Mouse (Mus musculus) liver, embryonic 12.5 days (tissue): ENCODE data around the gene Fam227a. TPM values are rescaled to one million over a fixed set of nuclear protein-coding genes. Genes with fewer than 3 reads are reported as not detected.

ENCODE experiments used
- ATAC-seq: fragments of 200-750 bp; cut with Nextera tagmentation; 2 replicates; pipeline ENCODE4 v1.8.0; 2017; ENCODE audit warnings: moderate number of reproducible peaks, mild to moderate bottlenecking, moderate library complexity
- H3K27ac ChIP-seq: fragments of 300-500 bp; sonication (generic); 2 replicates; pipeline ENCODE4 v1.5.1; 2016; ENCODE audit warnings: mild to moderate bottlenecking
- H3K27me3 ChIP-seq: fragments of 300-500 bp; sonication (generic); replicated peaks from 2 replicates; pipeline ENCODE4 v1.6.1; 2016; ENCODE audit warnings: mild to moderate bottlenecking, moderate library complexity
- H3K36me3 ChIP-seq: fragments of 300-500 bp; sonication (generic); 2 replicates; pipeline ENCODE4 v1.6.1; 2016; ENCODE audit warnings: mild to moderate bottlenecking, moderate library complexity
- H3K4me1 ChIP-seq: fragments of 300-500 bp; sonication (generic); 2 replicates; pipeline ENCODE4 v1.6.1; 2016
- H3K4me2 ChIP-seq: fragments of 300-500 bp; sonication (generic); 2 replicates; pipeline ENCODE4 v1.6.1; 2016; ENCODE audit warnings: mild to moderate bottlenecking, moderate library complexity
- H3K4me3 ChIP-seq: fragments of 300-500 bp; sonication (generic); 2 replicates; pipeline ENCODE4 v1.5.1; 2016; ENCODE audit warnings: mild to moderate bottlenecking, moderate library complexity
- H3K9ac ChIP-seq: fragments of 300-500 bp; sonication (generic); 2 replicates; pipeline ENCODE4 v1.6.1; 2016; ENCODE audit warnings: mild to moderate bottlenecking, moderate library complexity
- H3K9me3 ChIP-seq: fragments of 300-500 bp; sonication (generic); replicated peaks from 2 replicates; pipeline ENCODE4 v1.6.1; 2016; ENCODE audit warnings: mild to moderate bottlenecking, moderate library complexity
- whole genome bisulfite sequencing: fragments of 180-500 bp; shearing (Covaris S2); methylation state at CpG from one replicate; pipeline ENCODE4 v1.1.7; 2016; ENCODE audit not compliant: insufficient replicate concordance; 5-methylcytosine and 5-hydroxymethylcytosine counted together
- polyA plus RNA-seq: library from polyadenylated mRNA; unstranded; fragments of >200 nt; fragmentation: Nextera tagmentation; extraction: Ambion mirVana; gene quantifications from 2 replicates; pipeline ENCODE4 v1.2.1, GENCODE M21; 2016

Gene Fam227a
- polyA plus RNA-seq: 0.20 and 0.37 TPM in 2 replicates

DNA sequence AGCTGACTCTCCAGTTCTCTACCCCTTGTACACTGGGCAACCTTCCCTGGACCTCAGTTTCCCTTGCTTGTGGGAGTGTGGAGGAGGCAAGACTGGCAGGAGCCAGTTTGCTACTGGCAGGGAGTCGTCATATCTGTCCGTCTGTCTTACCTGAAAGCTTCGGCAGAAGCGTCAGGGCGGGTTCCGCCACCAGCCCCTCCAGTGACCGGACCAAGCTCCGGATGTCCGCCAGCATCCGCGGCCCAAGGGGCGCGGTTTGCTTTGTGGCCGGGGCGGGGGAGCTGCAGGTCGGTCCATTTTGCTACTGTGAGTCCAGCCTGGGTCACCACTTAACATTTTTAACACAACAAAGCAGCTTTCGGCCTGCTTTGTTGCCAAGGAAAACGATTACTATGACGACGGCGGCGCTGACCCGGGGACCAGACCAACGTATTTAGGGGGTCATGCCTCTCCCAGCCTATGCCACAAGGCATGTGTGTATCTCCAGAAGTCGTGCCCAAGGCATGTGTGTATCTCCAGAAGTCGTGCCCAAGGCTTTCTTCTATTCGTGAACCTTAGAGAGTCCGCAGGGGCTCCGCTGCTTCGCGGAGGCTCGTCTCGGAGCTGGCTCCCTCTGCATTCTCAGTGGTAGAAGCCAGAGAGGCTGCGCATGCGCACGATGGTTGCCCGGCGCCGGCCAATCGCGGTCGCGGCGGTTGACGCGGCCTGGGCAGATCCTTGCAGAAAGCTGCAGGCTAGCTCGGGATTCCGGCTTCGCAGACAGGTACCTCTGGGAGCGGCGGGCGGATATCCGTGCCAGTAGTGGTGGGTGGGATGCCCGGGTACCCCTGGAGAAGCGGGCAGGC is at the start of gene Fam227a, which contains the start of gene Cby1:
Gene Fam227a, minus strand, starts transcription at position 426 of the 845 bp plus-strand sequence.
Gene Cby1, plus strand, starts transcription at position 669 of the 845 bp plus-strand sequence.
- H3K4me1 ChIP-seq: peaks cover 20% of the 10 kb centered on the region
- H3K27ac ChIP-seq: peak within 1 kb of the TSS; percentile 83
- peaks cover 8% of the 10 kb centered on the region; the same call in 1 of the 2 replicates for H3K36me3 ChIP-seq
- ATAC-seq: peak; percentile 85
- H3K9ac ChIP-seq: peak within 1 kb of the TSS; percentile 80
- WGBS: under 1% methylated on average over 55 of the region's 55 CpGs
- peak within 1 kb of the TSS; percentile 95 for H3K4me2 ChIP-seq
- no peaks in the 10 kb centered on the region for H3K27me3 ChIP-seq
- H3K9me3 ChIP-seq: 0 out of 2 replicates have a peak, but pooled peaks cover 5% of the 10 kb centered on the region
- peak within 1 kb of the TSS; percentile 77 for H3K4me3 ChIP-seq

DNA sequence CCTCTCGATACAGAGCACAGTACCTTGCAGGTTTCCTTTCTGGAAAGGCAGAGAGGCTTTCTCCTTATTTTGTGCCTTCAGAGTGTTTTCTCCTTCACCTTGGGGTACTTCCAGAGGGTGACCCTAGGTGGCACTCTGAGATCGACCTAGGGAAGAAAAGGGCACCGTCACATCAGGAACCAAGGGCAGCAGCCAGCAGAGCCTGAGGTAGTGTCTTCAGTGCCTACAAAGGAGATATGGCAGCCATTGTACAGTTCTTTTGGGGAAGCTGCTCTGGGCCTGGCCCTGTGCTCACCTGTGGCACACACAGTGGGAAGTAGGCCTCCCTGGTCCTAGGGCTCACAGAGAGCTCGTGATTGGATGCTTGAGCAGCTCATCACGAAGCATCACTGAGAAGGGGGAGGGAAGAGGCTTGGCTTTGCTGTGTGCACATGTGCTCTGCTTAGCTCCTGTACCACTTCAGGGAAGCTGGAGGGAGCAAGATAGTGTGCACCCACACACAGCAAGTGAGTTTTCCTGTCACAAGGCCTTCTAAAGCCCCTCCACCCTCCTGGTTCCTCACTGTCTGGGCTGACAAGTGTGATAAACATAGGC is 49.6 kb upstream of the Fam227a start:
- peaks cover 75% of the 10 kb centered on the region for H3K36me3 ChIP-seq
- 82% methylated on average over 5 of the region's 5 CpGs for WGBS
- no peak overlapping the region for H3K4me3 ChIP-seq
- no peak overlapping the region for H3K27ac ChIP-seq
- H3K9ac ChIP-seq: no peak overlapping the region
- no peak overlapping the region for H3K4me2 ChIP-seq
- H3K27me3 ChIP-seq: no peaks in the 10 kb centered on the region
- no peaks in the 10 kb centered on the region for H3K9me3 ChIP-seq
- no peak for ATAC-seq
- H3K4me1 ChIP-seq: peaks cover under 1% of the 10 kb centered on the region; the same call in 1 of the 2 replicates

GRCm38 (mm10) chr15:79706603-79707214 is 48.0 kb upstream of the Fam227a start:
- H3K27me3 ChIP-seq: no peaks in the 10 kb centered on the region
- H3K9me3 ChIP-seq: no peaks in the 10 kb centered on the region
- no peak for ATAC-seq
- H3K9ac ChIP-seq: no peak overlapping the region
- no peak overlapping the region for H3K27ac ChIP-seq
- WGBS: 83% methylated on average over 17 of the region's 17 CpGs
- peaks cover 58% of the 10 kb centered on the region for H3K36me3 ChIP-seq
- no peak overlapping the region for H3K4me3 ChIP-seq
- no peak overlapping the region for H3K4me2 ChIP-seq
- no peaks in the 10 kb centered on the region for H3K4me1 ChIP-seq

DNA sequence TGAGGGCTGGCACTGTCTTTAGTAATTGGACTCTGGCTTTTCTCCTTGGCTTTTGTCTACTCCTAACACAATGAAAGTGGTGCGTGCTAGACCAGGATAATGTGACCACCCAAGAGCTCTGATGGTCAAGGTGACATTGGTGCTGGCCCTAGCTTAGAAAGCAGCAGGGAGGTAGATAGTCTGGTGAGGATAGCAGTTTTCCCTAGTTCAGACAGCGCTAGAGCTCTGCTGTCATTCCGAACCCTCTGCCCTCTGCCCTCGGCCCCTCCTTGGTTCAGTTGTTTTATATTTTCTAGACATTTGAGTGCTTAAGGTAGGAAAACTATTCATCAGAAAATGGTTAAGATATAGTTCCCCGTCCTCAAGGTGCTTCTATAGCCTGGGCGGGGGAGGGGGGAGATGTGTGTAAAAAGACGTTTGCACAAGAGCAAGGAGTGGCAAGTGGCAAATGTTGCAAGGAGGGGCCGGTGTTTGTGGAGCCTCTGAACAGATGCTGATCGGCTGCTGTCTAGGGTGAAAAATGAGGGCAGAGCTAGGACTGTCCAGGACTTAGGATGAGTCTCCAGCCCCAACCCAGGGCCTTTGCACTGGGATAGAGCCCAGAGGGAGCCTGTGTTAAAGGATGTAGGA is 38.9 kb upstream of the Fam227a start:
- ATAC-seq: no peak
- peaks cover 66% of the 10 kb centered on the region for H3K4me1 ChIP-seq
- H3K36me3 ChIP-seq: peaks cover 48% of the 10 kb centered on the region
- H3K4me2 ChIP-seq: peak overlapping the region; percentile 85; the same call in 1 of the 2 replicates
- H3K9me3 ChIP-seq: no peaks in the 10 kb centered on the region
- no peaks in the 10 kb centered on the region for H3K27me3 ChIP-seq
- no peak overlapping the region for H3K9ac ChIP-seq
- 69% methylated on average over 9 of the region's 9 CpGs for WGBS
- peak overlapping the region; percentile 95 for H3K27ac ChIP-seq
- no peak overlapping the region for H3K4me3 ChIP-seq

GRCm38 (mm10) chr15:79697011-79697410 is 38.3 kb upstream of the Fam227a start:
- H3K27me3 ChIP-seq: no peaks in the 10 kb centered on the region
- peak overlapping the region; percentile 85 for H3K4me2 ChIP-seq
- H3K36me3 ChIP-seq: peaks cover 48% of the 10 kb centered on the region
- 0 out of 2 replicates have a peak overlapping the region, but pooled peaks have one; percentile 40 for H3K9ac ChIP-seq
- H3K27ac ChIP-seq: peak overlapping the region; percentile 95
- H3K9me3 ChIP-seq: no peaks in the 10 kb centered on the region
- ATAC-seq: no peak
- no peak overlapping the region for H3K4me3 ChIP-seq
- WGBS: 64% methylated on average over 6 of the region's 6 CpGs
- peaks cover 72% of the 10 kb centered on the region for H3K4me1 ChIP-seq

DNA sequence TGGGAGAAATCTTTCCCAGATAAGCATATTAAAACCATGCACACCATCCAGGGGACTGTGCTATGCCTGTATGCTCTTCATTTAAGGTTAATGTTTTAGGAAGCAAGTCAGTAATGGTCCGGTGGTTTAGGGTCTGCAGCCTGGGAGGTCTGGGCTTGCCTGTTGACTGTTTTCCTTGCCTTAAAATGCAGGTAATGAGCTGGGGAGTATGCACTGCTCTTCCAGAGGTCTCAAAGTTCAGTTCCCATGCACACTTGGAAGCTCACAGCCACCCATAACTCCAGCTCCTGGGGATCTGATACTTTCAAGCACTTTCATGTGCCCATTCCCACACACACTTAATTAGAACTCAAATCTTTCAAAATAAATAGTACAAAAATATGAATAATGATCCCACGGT is 37.8 kb upstream of the Fam227a start:
- H3K36me3 ChIP-seq: peaks cover 48% of the 10 kb centered on the region
- ATAC-seq: no peak
- peak overlapping the region; percentile 85; the same call in 1 of the 2 replicates for H3K4me2 ChIP-seq
- 79% methylated on average over 2 of the region's 2 CpGs for WGBS
- H3K9me3 ChIP-seq: no peaks in the 10 kb centered on the region
- H3K27ac ChIP-seq: peak overlapping the region; percentile 95
- no peak overlapping the region for H3K4me3 ChIP-seq
- H3K4me1 ChIP-seq: peaks cover 77% of the 10 kb centered on the region
- peak overlapping the region; percentile 40; the same call in 1 of the 2 replicates for H3K9ac ChIP-seq
- no peaks in the 10 kb centered on the region for H3K27me3 ChIP-seq

DNA sequence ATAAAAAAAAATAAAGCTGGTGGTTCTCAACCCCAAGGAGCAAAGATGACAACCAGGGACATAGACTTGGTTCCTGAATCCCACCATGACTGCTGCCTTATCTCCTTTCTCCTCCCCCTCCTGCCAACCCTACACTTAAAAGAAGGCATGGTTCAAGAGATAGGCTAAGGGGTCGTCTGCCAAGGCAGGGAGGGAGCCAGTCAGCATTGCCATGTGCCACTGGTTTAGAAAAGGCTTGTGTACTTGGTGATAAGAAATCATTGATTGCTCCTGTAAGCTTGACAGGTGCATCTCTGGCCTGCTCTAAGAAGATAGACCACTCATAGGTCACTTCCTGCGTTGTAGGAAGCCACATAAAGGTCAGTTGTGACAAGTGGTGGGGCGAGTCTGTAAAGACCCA is 36.8 kb upstream of the Fam227a start:
- peaks cover 77% of the 10 kb centered on the region for H3K4me1 ChIP-seq
- H3K27ac ChIP-seq: peak overlapping the region; percentile 95
- peak overlapping the region; percentile 85 for H3K4me2 ChIP-seq
- 12% methylated on average over 3 of the region's 3 CpGs for whole genome bisulfite sequencing
- peak overlapping the region; percentile 91 for H3K4me3 ChIP-seq
- peak overlapping the region; percentile 97 for H3K9ac ChIP-seq
- H3K36me3 ChIP-seq: peaks cover 48% of the 10 kb centered on the region
- H3K27me3 ChIP-seq: no peaks in the 10 kb centered on the region
- peak; percentile 58 for ATAC-seq
- H3K9me3 ChIP-seq: no peaks in the 10 kb centered on the region

DNA sequence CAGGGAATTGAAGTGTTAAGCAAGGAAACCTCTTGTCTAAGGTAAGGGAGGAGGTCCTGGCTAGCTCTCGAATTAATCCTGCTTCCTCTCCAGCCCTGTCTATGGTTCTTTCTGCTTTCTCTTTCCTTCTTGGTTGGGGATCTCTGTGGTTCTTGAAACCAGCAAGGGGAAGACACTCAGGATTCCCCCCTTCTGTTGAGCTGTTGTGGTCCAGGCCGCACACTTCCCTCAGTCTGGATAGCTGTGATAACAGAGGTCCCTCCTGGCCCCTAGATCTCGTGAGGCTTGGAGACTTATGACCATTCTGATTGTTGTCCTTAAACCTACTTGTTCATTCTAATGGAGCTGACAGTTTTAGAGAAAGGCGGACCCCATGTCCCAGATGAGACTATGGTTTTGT is 35.8 kb upstream of the Fam227a start:
- H3K9me3 ChIP-seq: no peaks in the 10 kb centered on the region
- H3K4me2 ChIP-seq: peak overlapping the region; percentile 85
- peaks cover 46% of the 10 kb centered on the region for H3K36me3 ChIP-seq
- no peaks in the 10 kb centered on the region for H3K27me3 ChIP-seq
- whole genome bisulfite sequencing: 19% methylated on average over 4 of the region's 4 CpGs
- peak; percentile 46 for ATAC-seq
- H3K4me3 ChIP-seq: peak overlapping the region; percentile 91
- peak overlapping the region; percentile 95 for H3K27ac ChIP-seq
- H3K9ac ChIP-seq: peak overlapping the region; percentile 97
- peaks cover 82% of the 10 kb centered on the region for H3K4me1 ChIP-seq

DNA sequence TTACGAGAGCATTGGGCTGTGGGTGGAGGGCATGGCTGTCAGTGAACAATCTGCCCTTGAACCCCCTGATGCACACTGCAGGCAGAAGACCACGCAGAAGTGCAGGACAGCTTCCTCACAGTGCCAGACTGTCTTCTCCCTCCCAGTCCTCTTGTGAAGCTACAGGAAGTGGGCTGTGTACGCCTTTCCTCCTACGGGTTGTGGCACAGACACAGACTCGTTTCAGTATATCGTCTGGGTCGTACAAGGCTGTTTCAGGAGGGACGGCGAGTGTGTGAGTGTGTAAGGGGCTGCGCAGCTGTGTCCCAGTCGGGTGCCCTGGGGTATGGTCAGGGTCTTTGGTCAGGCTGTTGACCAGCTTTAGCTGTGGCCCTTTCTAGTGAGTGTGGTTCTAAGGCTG is 35.0 kb upstream of the Fam227a start:
- peak overlapping the region; percentile 91 for H3K4me3 ChIP-seq
- peaks cover 39% of the 10 kb centered on the region for H3K36me3 ChIP-seq
- ATAC-seq: no peak
- H3K27ac ChIP-seq: peak overlapping the region; percentile 95
- H3K4me1 ChIP-seq: peaks cover 83% of the 10 kb centered on the region
- 17% methylated on average over 11 of the region's 11 CpGs for WGBS
- H3K4me2 ChIP-seq: peak overlapping the region; percentile 85
- H3K9ac ChIP-seq: peak overlapping the region; percentile 97
- no peaks in the 10 kb centered on the region for H3K27me3 ChIP-seq
- no peaks in the 10 kb centered on the region for H3K9me3 ChIP-seq

DNA sequence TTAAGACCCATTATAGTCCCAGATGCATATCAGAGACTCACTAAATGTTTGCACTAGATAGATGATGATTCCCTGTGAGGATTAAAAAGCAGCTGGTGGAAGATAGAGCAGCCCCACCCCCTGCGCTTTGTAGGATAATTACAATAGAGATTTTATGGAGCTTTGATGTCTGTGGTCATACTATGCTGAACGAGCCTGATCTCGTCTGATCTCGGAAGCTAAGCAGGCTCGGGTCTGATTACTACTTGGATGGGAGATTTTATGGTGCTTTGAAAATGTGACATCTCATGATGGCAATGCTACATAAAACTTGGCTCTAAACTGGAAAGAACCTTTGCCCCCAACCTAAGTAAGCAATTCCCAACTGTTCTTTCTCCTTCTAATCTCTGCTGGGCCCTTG is 33.6 kb upstream of the Fam227a start:
- 46% methylated on average over 5 of the region's 5 CpGs for WGBS
- peaks cover 29% of the 10 kb centered on the region for H3K36me3 ChIP-seq
- H3K9me3 ChIP-seq: no peaks in the 10 kb centered on the region
- peaks cover 78% of the 10 kb centered on the region for H3K4me1 ChIP-seq
- H3K9ac ChIP-seq: peak overlapping the region; percentile 97
- peak overlapping the region; percentile 85 for H3K4me2 ChIP-seq
- ATAC-seq: no peak
- H3K27me3 ChIP-seq: no peaks in the 10 kb centered on the region
- peak overlapping the region; percentile 91 for H3K4me3 ChIP-seq
- H3K27ac ChIP-seq: peak overlapping the region; percentile 95

- no peak for ATAC-seq
Measured at GRCm38 (mm10) chr15:79691023-79691508, 32.3 kb upstream of the Fam227a start.

More at GRCm38 (mm10) chr15:79691023-79691508, 32.3 kb upstream of the Fam227a start:
- Histone ChIP-seq H3K4me1 (peaks cover 70% of the 10 kb centered on the region), H3K36me3 (peaks cover 16% of the 10 kb centered on the region), H3K9me3 (no peaks in the 10 kb centered on the region), H3K4me3 (peak overlapping the region; percentile 91), H3K27me3 (no peaks in the 10 kb centered on the region), H3K27ac (peak overlapping the region; percentile 95), H3K4me2 (peak overlapping the region; percentile 85), H3K9ac (peak overlapping the region; percentile 97)
- under 1% methylated on average over 53 of the region's 53 CpGs for WGBS
